Mouse (Mus musculus) neural tube, embryonic 11.5 days (tissue): ENCODE measurements at regions not wholly inside any gene's neighbourhood (a gene's known extent, or its start where the extent isn't known, plus 50 kb on each side); places are given as distances from the start of the nearest gene placed in this dataset.

ENCODE experiments used
- ATAC-seq: fragments of 200-750 bp; cut with Nextera tagmentation; 2 replicates; pipeline ENCODE4 v1.8.0; 2017; ENCODE audit warnings: moderate number of reproducible peaks, mild to moderate bottlenecking, moderate TSS enrichment, moderate library complexity; ENCODE audit not compliant: insufficient read depth, low FRiP score, low TSS enrichment
- DNase-seq: peaks from one replicate; pipeline ENCODE4 v3.0.0-alpha.2; 2015; ENCODE audit warnings: low spot score
- H3K27ac ChIP-seq: fragments of 300-500 bp; sonication (generic); 2 replicates; pipeline ENCODE4 v1.5.1; 2014; ENCODE audit warnings: low read depth, mild to moderate bottlenecking, low read length
- H3K27me3 ChIP-seq: fragments of 300-500 bp; sonication (generic); 2 replicates; pipeline ENCODE4 v1.6.1; 2014; ENCODE audit warnings: mild to moderate bottlenecking, low read length, mixed read lengths; ENCODE audit not compliant: control insufficient read depth, insufficient read depth
- H3K36me3 ChIP-seq: fragments of 300-500 bp; sonication (generic); 2 replicates; pipeline ENCODE4 v1.6.1; 2014; ENCODE audit warnings: mild to moderate bottlenecking, low read length, moderate library complexity, mixed read lengths; ENCODE audit not compliant: control insufficient read depth, insufficient read depth
- H3K4me1 ChIP-seq: fragments of 300-500 bp; sonication (generic); 2 replicates; pipeline ENCODE4 v1.6.1; 2014; ENCODE audit warnings: low read length, mixed read lengths; ENCODE audit not compliant: control insufficient read depth, insufficient read depth
- H3K4me2 ChIP-seq: fragments of 300-500 bp; sonication (generic); 2 replicates; pipeline ENCODE4 v1.6.1; 2014; ENCODE audit warnings: low read depth, mild to moderate bottlenecking, moderate library complexity
- H3K4me3 ChIP-seq: fragments of 300-500 bp; sonication (generic); 2 replicates; pipeline ENCODE4 v1.5.1; 2014; ENCODE audit warnings: low read depth, low read length
- H3K9ac ChIP-seq: fragments of 300-500 bp; sonication (generic); 2 replicates; pipeline ENCODE4 v1.6.1; 2014; ENCODE audit warnings: mild to moderate bottlenecking, low read length
- H3K9me3 ChIP-seq: fragments of 300-500 bp; sonication (generic); 2 replicates; pipeline ENCODE4 v1.6.1; 2016; ENCODE audit warnings: low read length; ENCODE audit not compliant: control insufficient read depth
- WGBS: fragments of 180-500 bp; shearing (Covaris S2); extraction: QIAGEN DNeasy Blood & Tissue Kit; methylation state at CpG from one replicate; pipeline ENCODE4 v1.1.7; 2014; 5-methylcytosine and 5-hydroxymethylcytosine counted together

- H3K4me1 ChIP-seq, result no peaks in the 10 kb centered on the region
- ATAC-seq, result no peak
- no peak overlapping the region for H3K4me2 ChIP-seq
- no peak overlapping the region for H3K4me3 ChIP-seq
- 76% methylated on average over 6 of the region's 6 CpGs for WGBS
- no peak overlapping the region for H3K9ac ChIP-seq
- no peaks in the 10 kb centered on the region for H3K36me3 ChIP-seq
- H3K27ac ChIP-seq, result 0 out of 2 replicates have a peak overlapping the region, but pooled peaks have one; percentile 34
- DNase-seq, result no peak
- H3K27me3 ChIP-seq, result no peaks in the 10 kb centered on the region
- H3K9me3 ChIP-seq, result no peaks in the 10 kb centered on the region
These were observed 202.7 kb downstream of the Ptprc start for GRCm38 (mm10) chr1:137972620-137973350.

- Histone ChIP-seq H3K9ac (no peak overlapping the region), H3K4me2 (no peak overlapping the region), H3K27ac (no peak overlapping the region), H3K9me3 (no peaks in the 10 kb centered on the region), H3K27me3 (no peaks in the 10 kb centered on the region), H3K4me1 (no peaks in the 10 kb centered on the region), H3K4me3 (no peak overlapping the region), H3K36me3 (no peaks in the 10 kb centered on the region)
- 67% methylated on average over 16 of the region's 16 CpGs for WGBS
- ATAC-seq (no peak), DNase-seq (no peak)
These were observed 209.2 kb downstream of the Ptprc start for GRCm38 (mm10) chr1:137966151-137966836.

GRCm38 (mm10) chr1:137963656-137964055, 211.9 kb downstream of the Ptprc start:
- H3K27ac ChIP-seq, result no peak overlapping the region
- no peak overlapping the region for H3K9ac ChIP-seq
- H3K4me2 ChIP-seq, result no peak overlapping the region
- ATAC-seq, result no peak
- H3K4me3 ChIP-seq, result no peak overlapping the region
- 77% methylated on average over 6 of the region's 6 CpGs for WGBS
- no peaks in the 10 kb centered on the region for H3K27me3 ChIP-seq
- DNase-seq, result no peak
- H3K9me3 ChIP-seq, result no peaks in the 10 kb centered on the region
- no peaks in the 10 kb centered on the region for H3K4me1 ChIP-seq
- H3K36me3 ChIP-seq, result no peaks in the 10 kb centered on the region

GRCm38 (mm10) chr1:137958040-137958439, 217.5 kb downstream of the Ptprc start:
- ATAC-seq, result no peak
- Histone ChIP-seq H3K4me2 (no peak overlapping the region), H3K27me3 (no peaks in the 10 kb centered on the region), H3K27ac (no peak overlapping the region), H3K4me1 (no peaks in the 10 kb centered on the region), H3K36me3 (no peaks in the 10 kb centered on the region), H3K9ac (no peak overlapping the region), H3K9me3 (no peaks in the 10 kb centered on the region), H3K4me3 (no peak overlapping the region)
- no peak for DNase-seq
- 92% methylated on average over 3 of the region's 3 CpGs for WGBS

- 77% methylated on average over 3 of the region's 3 CpGs for WGBS
- peaks cover 10% of the 10 kb centered on the region for H3K4me1 ChIP-seq
- no peaks in the 10 kb centered on the region for H3K36me3 ChIP-seq
These were observed 219.5 kb downstream of the Ptprc start for GRCm38 (mm10) chr1:137955993-137956392.

GRCm38 (mm10) chr1:137955139-137955538, 220.4 kb downstream of the Ptprc start:
- no peak for DNase-seq
- WGBS, result 78% methylated on average over 2 of the region's 2 CpGs

More at GRCm38 (mm10) chr1:137955993-137956392, 219.5 kb downstream of the Ptprc start:
- DNase-seq (no peak), ATAC-seq (no peak)
- no peak overlapping the region for H3K4me3 ChIP-seq
- no peak overlapping the region for H3K4me2 ChIP-seq
- no peaks in the 10 kb centered on the region for H3K27me3 ChIP-seq
- no peaks in the 10 kb centered on the region for H3K9me3 ChIP-seq
- no peak overlapping the region for H3K9ac ChIP-seq
- no peak overlapping the region for H3K27ac ChIP-seq

GRCm38 (mm10) chr1:137953369-137953768, 222.1 kb downstream of the Ptprc start:
- no peaks in the 10 kb centered on the region for H3K27me3 ChIP-seq
- ATAC-seq (no peak), DNase-seq (no peak)
- H3K36me3 ChIP-seq, result no peaks in the 10 kb centered on the region
- H3K4me3 ChIP-seq, result no peak overlapping the region
- 50% methylated on average over 1 of the region's 1 CpGs for WGBS
- peaks cover 13% of the 10 kb centered on the region for H3K4me1 ChIP-seq
- no peaks in the 10 kb centered on the region for H3K9me3 ChIP-seq
- H3K27ac ChIP-seq, result no peak overlapping the region
- no peak overlapping the region for H3K9ac ChIP-seq
- no peak overlapping the region for H3K4me2 ChIP-seq

More at GRCm38 (mm10) chr1:137955139-137955538, 220.4 kb downstream of the Ptprc start:
- H3K4me3 ChIP-seq, result no peak overlapping the region
- no peaks in the 10 kb centered on the region for H3K9me3 ChIP-seq
- no peaks in the 10 kb centered on the region for H3K27me3 ChIP-seq
- no peak overlapping the region for H3K9ac ChIP-seq
- no peak overlapping the region for H3K27ac ChIP-seq
- no peak overlapping the region for H3K4me2 ChIP-seq
- H3K36me3 ChIP-seq, result no peaks in the 10 kb centered on the region
- peaks cover 10% of the 10 kb centered on the region for H3K4me1 ChIP-seq
- ATAC-seq, result no peak

GRCm38 (mm10) chr1:137952777-137953176, 222.7 kb downstream of the Ptprc start:
- Histone ChIP-seq H3K4me2 (no peak overlapping the region), H3K36me3 (no peaks in the 10 kb centered on the region), H3K4me3 (no peak overlapping the region), H3K9ac (no peak overlapping the region), H3K27me3 (no peaks in the 10 kb centered on the region), H3K9me3 (no peaks in the 10 kb centered on the region), H3K4me1 (peaks cover 13% of the 10 kb centered on the region), H3K27ac (no peak overlapping the region)
- peak; percentile 87 for ATAC-seq
- DNase-seq, result peak; percentile 36
- 64% methylated on average over 1 of the region's 1 CpGs for WGBS

- Histone ChIP-seq H3K9me3 (no peaks in the 10 kb centered on the region), H3K27ac (no peak overlapping the region), H3K4me3 (no peak overlapping the region), H3K36me3 (no peaks in the 10 kb centered on the region), H3K9ac (no peak overlapping the region), H3K4me2 (no peak overlapping the region), H3K4me1 (peaks cover 13% of the 10 kb centered on the region), H3K27me3 (no peaks in the 10 kb centered on the region)
- WGBS, result 72% methylated on average over 1 of the region's 1 CpGs
- ATAC-seq, result no peak
- DNase-seq, result no peak
These were observed 227.6 kb downstream of the Ptprc start for GRCm38 (mm10) chr1:137947900-137948299.
